Mouse (Mus musculus) cerebellum, adult 2 months (tissue): ENCODE results near the gene Rnf111.

Source experiments
- CTCF ChIP-seq: fragments of 200-500 bp; IDR thresholded peaks from 2 replicates; pipeline ENCODE4 v1.5.1; 2011; ENCODE audit warnings: low read depth, mild to moderate bottlenecking, control low read depth, low read length, moderate library complexity, borderline replicate concordance; ENCODE audit not compliant: insufficient read depth
- POLR2A ChIP-seq: fragments of 200-500 bp; IDR thresholded peaks from 2 replicates; pipeline ENCODE4 v1.6.1; 2011; ENCODE audit warnings: low read length, control low read depth, borderline replicate concordance; ENCODE audit not compliant: insufficient read depth

- TF ChIP-seq POLR2A (no peak), CTCF (no peak)
Observed at GRCm38 (mm10) chr9:70413038-70413437, 90.5 kb downstream of the Rnf111 start.
